Mouse (Mus musculus): ENCODE measurements around the gene Gsdma2.

- no peak for TF ChIP-seq CTCF (IDR thresholded peaks at IDR 0.05; ENCODE audit: borderline replicate concordance, extremely low read depth, insufficient read depth, insufficient read length)
- TF ChIP-seq POLR2A (IDR thresholded peaks at IDR 0.05; ENCODE audit: borderline replicate concordance, extremely low read depth, insufficient read depth, insufficient read length, poor library complexity, severe bottlenecking) = no peak
Observed at GRCm38 (mm10) chr11:98694301-98694700, 47.7 kb downstream of the Gsdma2 start.
